Mouse (Mus musculus) hindbrain, embryonic 14.5 days (tissue): Measurements from ENCODE around the gene Cipc. TPM values are rescaled to one million over a fixed set of nuclear protein-coding genes. Genes with fewer than 3 reads are reported as not detected.
A peak's percentile ranks its signal among the peaks of the same experiment; 100 is the strongest.

Experiments
- ATAC-seq: fragments of 200-750 bp; cut with Nextera tagmentation; 2 replicates; pipeline ENCODE4 v1.8.0; 2017; ENCODE audit warnings: moderate number of reproducible peaks, mild to moderate bottlenecking, moderate TSS enrichment, moderate library complexity; ENCODE audit not compliant: low FRiP score
- DNase-seq: peaks from one replicate; pipeline ENCODE4 v3.0.0-alpha.2; 2015; ENCODE audit warnings: low spot score
- H3K27ac ChIP-seq: fragments of 300-500 bp; sonication (generic); 2 replicates; pipeline ENCODE4 v1.5.1; 2014; ENCODE audit warnings: mild to moderate bottlenecking, moderate library complexity
- H3K27me3 ChIP-seq: fragments of 300-500 bp; sonication (generic); 2 replicates; pipeline ENCODE4 v1.6.1; 2014; ENCODE audit warnings: mild to moderate bottlenecking, low read length, mixed read lengths; ENCODE audit not compliant: control insufficient read depth, insufficient read depth
- H3K36me3 ChIP-seq: fragments of 300-500 bp; sonication (generic); replicated peaks from 2 replicates; pipeline ENCODE4 v1.6.1; 2014; ENCODE audit not compliant: control insufficient read depth, insufficient read depth
- H3K4me1 ChIP-seq: fragments of 300-500 bp; sonication (generic); replicated peaks from 2 replicates; pipeline ENCODE4 v1.6.1; 2014; ENCODE audit warnings: antibody characterized with exemption, low read length, mixed read lengths; ENCODE audit not compliant: control insufficient read depth, insufficient read depth
- H3K4me2 ChIP-seq: fragments of 300-500 bp; sonication (generic); replicated peaks from 2 replicates; pipeline ENCODE4 v1.6.1; 2014; ENCODE audit warnings: mild to moderate bottlenecking, moderate library complexity
- H3K4me3 ChIP-seq: fragments of 300-500 bp; sonication (generic); replicated peaks from 2 replicates; pipeline ENCODE4 v1.5.1; 2014; ENCODE audit warnings: mild to moderate bottlenecking, low read length
- H3K9ac ChIP-seq: fragments of 300-500 bp; sonication (generic); 2 replicates; pipeline ENCODE4 v1.6.1; 2014
- H3K9me3 ChIP-seq: fragments of 300-500 bp; sonication (generic); 2 replicates; pipeline ENCODE4 v1.6.1; 2016; ENCODE audit warnings: low read length; ENCODE audit not compliant: control insufficient read depth
- WGBS: fragments of 180-500 bp; shearing (Covaris S2); extraction: QIAGEN DNeasy Blood & Tissue Kit; methylation state at CpG from one replicate; pipeline ENCODE4 v1.1.7; 2014; 5-methylcytosine and 5-hydroxymethylcytosine counted together
- polyA plus RNA-seq: library from polyadenylated mRNA; unstranded; fragments of >200 nt; fragmentation: Nextera tagmentation; extraction: Ambion mirVana; gene quantifications from 2 replicates; pipeline ENCODE4 v1.2.1, GENCODE M21; 2014

Cipc gene
- polyA plus RNA-seq, 1 experiment from 2014 or later = 46.8 TPM

DNA sequence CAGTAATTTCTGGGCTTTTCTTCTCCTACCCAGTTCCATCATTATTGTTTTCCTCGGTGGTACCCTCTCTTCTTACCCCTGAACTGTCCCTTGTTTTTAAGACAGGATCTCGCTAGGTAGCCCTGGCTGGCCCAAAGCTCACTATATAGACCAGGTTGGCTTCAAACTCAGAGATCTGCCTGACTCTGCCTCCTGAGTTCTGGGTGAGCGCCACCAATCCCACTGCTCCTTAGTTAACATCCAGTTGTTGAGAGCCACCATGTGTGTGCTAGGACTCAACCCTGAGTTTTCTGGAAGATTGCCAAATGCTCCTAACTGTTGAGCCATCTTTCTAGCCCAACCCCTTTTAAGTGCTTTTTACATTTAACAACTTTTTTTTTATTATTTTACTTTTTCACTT, 4.1 kb downstream of the Cipc start:
- H3K4me3 ChIP-seq = no peak overlapping the region
- 97% methylated on average over 3 of the region's 3 CpGs for WGBS
- H3K4me2 ChIP-seq = no peak overlapping the region
- no peak for DNase-seq
- H3K27me3 ChIP-seq = no peaks in the 10 kb centered on the region
- H3K9me3 ChIP-seq = no peaks in the 10 kb centered on the region
- peaks cover 29% of the 10 kb centered on the region for H3K4me1 ChIP-seq
- no peak overlapping the region for H3K9ac ChIP-seq
- peaks cover 32% of the 10 kb centered on the region for H3K36me3 ChIP-seq
- ATAC-seq = no peak
- H3K27ac ChIP-seq = no peak overlapping the region

DNA sequence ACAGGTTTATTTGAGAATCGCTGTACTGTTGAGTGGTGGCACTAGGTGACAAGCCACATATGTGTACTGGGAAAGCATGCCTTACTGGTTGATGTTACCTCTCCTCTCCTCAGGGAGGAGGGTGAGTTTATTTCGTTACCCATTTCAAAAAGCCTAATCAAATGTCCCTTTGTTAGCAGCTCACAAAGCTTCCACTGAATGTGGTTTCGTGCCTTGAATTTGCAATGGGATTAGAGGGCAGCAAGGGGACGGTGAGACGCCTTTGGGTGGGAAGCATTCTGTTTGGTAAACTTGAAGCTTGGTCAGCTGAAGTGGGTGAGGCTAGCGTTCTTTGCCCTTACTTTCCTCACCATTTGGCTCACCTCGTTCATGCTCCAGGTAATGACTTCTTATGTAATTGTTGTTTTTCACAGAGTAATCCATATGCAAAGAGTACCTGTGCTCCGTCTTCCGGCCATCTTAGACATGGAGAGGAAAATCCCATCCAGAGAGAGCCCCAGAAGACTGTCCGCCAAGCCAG, 5.5 kb downstream of the Cipc start:
- Histone ChIP-seq H3K27me3 (no peaks in the 10 kb centered on the region), H3K9ac (no peak overlapping the region), H3K4me3 (no peak overlapping the region), H3K4me1 (peaks cover 26% of the 10 kb centered on the region), H3K4me2 (no peak overlapping the region), H3K36me3 (peaks cover 43% of the 10 kb centered on the region), H3K9me3 (no peaks in the 10 kb centered on the region), H3K27ac (0 out of 2 replicates have a peak overlapping the region, but pooled peaks have one; percentile 2)
- WGBS = 70% methylated on average over 10 of the region's 10 CpGs
- no peak for ATAC-seq
- DNase-seq = no peak

GRCm38 (mm10) chr12:86955894-86956293, 9.1 kb downstream of the Cipc start:
- ATAC-seq (no peak), DNase-seq (no peak)
- Histone ChIP-seq H3K9me3 (no peaks in the 10 kb centered on the region), H3K36me3 (peaks cover 77% of the 10 kb centered on the region), H3K9ac (no peak overlapping the region), H3K27ac (no peak overlapping the region), H3K4me1 (no peaks in the 10 kb centered on the region), H3K4me3 (no peak overlapping the region), H3K27me3 (no peaks in the 10 kb centered on the region), H3K4me2 (no peak overlapping the region)
- WGBS = 87% methylated on average over 2 of the region's 2 CpGs

DNA sequence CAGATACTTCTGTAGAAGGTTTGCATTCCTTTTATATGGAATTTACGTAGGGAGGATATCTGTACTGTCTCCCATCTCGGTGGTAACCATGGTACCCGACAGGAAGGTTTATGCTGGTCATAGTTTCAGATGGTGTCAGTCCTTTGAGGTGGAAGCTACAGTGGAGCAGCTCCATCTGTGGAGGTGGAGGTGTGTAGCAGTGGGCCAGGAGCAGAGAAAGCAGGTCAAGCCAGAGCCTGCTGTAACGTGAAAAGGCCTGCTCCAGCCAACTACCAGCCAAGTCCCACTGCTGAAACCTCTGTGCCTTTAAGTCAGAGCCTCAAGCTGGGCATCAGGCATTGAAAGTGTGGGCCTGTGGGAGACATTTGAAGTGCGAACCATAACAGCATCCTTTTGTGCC, 11.7 kb downstream of the Cipc start:
- Histone ChIP-seq H3K27me3 (no peaks in the 10 kb centered on the region), H3K9me3 (no peaks in the 10 kb centered on the region), H3K4me2 (no peak overlapping the region), H3K9ac (no peak overlapping the region), H3K4me1 (no peaks in the 10 kb centered on the region), H3K27ac (no peak overlapping the region), H3K36me3 (peaks cover 94% of the 10 kb centered on the region), H3K4me3 (no peak overlapping the region)
- ATAC-seq (no peak), DNase-seq (no peak)
- WGBS = 95% methylated on average over 5 of the region's 5 CpGs

DNA sequence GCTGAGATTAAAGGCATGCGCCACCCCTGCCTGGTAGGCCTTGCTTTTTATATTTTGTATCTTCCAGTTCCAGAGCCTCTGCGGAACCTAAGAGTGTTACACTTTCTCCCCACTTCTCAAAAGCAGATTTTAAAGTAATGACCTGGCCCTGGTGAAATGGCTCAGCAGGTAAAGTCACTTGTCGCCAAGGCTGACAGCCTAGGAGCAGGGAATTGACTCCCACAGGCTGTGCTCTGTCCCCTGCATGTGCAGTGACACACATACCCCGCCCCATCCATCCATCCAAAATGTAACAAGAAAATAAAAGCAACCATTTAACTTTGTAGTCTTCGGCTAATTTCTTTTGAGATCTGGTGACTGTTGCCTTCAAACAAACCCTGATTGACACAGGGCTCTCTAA, 12.8 kb downstream of the Cipc start:
- ATAC-seq (no peak), DNase-seq (no peak)
- Histone ChIP-seq H3K4me3 (no peak overlapping the region), H3K27me3 (no peaks in the 10 kb centered on the region), H3K9ac (no peak overlapping the region), H3K4me2 (no peak overlapping the region), H3K9me3 (no peaks in the 10 kb centered on the region), H3K4me1 (no peaks in the 10 kb centered on the region), H3K27ac (no peak overlapping the region), H3K36me3 (peaks cover 94% of the 10 kb centered on the region)
- WGBS = 97% methylated on average over 5 of the region's 5 CpGs

DNA sequence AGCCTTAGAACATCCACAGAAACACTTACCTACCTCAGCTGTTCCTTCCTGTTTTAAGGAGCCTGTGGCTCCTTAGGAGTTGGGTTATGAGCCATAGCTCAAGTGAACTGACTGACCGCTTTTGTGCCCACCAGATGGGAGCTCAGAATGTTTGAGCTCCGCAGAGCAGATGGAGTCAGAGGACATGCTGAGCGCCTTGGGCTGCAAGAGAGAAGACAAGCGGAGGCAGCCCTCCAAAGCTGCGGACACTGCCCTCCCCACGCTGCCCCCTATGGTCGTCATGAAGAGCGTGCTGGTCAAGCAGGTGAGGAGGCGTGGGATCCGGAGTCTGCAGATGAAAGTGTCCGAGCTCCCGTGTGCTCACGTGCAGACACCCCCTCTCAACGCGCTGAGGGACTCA, 13.3 kb downstream of the Cipc start:
- no peak overlapping the region for H3K27ac ChIP-seq
- peaks cover 94% of the 10 kb centered on the region for H3K36me3 ChIP-seq
- H3K27me3 ChIP-seq = no peaks in the 10 kb centered on the region
- no peak overlapping the region for H3K4me3 ChIP-seq
- no peak overlapping the region for H3K4me2 ChIP-seq
- no peak for ATAC-seq
- no peaks in the 10 kb centered on the region for H3K9me3 ChIP-seq
- 89% methylated on average over 15 of the region's 15 CpGs for WGBS
- no peaks in the 10 kb centered on the region for H3K4me1 ChIP-seq
- no peak overlapping the region for H3K9ac ChIP-seq
- no peak for DNase-seq

DNA sequence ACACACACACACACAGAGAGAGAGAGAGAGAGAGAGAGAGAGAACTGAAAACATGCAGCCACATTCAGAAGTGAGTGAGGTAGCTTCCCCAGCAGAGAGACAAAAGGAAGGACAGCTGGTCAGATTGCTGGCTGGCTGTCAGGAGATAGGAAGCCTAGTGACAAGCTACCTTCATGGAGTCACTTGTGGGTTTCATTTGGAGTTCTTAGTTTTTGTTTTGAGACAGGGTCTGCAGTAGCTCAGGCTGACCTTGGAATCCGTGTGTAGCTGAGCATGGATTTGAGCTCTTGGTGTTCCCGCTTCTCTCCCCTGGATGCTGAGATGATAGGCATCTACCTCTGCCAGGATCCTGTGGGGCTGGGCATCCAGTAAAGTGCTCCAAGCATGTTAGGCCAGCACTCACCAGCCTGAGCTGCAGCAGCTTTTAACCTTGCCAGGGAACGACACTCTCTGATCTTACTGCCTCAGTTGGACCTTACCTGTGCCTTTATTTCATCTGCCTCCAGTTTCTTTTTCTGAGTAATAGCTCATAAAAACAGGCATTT, 14.0 kb downstream of the Cipc start:
- Histone ChIP-seq H3K4me3 (no peak overlapping the region), H3K27ac (no peak overlapping the region), H3K9ac (no peak overlapping the region), H3K27me3 (no peaks in the 10 kb centered on the region), H3K9me3 (no peaks in the 10 kb centered on the region), H3K36me3 (peaks cover 94% of the 10 kb centered on the region), H3K4me1 (no peaks in the 10 kb centered on the region), H3K4me2 (no peak overlapping the region)
- no peak for DNase-seq
- no peak for ATAC-seq
- whole genome bisulfite sequencing = 92% methylated on average over 3 of the region's 3 CpGs

DNA sequence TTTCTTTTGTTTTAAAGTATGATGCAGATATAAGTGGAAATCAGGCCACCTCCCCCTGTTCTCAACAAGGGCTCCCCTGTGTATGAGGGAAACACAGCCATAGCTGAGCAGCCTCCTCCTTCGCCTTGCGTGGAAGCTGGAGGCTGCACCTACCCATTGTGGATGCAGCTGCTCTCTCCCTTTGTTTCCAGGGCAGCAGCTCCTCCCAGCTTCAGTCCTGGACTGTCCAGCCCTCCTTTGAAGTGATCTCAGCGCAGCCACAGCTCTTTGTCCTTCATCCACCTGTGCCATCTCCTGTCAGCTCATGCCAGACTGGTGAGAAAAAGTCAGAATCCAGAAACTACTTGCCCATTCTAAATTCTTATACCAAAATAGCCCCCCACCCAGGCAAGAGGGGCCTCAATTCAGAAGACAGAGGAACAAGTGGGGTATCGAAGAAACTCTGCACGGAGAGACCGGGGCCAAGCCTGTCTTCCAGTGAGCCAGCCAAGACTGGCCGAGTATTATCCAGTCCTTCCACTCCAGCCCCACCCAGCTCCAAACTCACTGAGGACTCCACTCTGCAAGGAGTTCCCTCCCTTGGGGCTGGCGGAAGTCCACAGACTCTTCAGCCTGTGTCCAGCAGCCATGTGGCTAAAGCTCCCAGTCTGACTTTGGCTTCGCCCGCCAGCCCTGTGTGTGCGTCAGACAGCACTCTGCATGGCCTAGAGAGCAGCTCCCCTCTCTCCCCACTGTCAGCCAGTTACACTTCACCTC, 14.9 kb downstream of the Cipc start:
- Histone ChIP-seq H3K4me2 (no peak overlapping the region), H3K27me3 (no peaks in the 10 kb centered on the region), H3K4me1 (no peaks in the 10 kb centered on the region), H3K9me3 (no peaks in the 10 kb centered on the region), H3K36me3 (peaks cover 86% of the 10 kb centered on the region), H3K27ac (no peak overlapping the region), H3K9ac (no peak overlapping the region), H3K4me3 (no peak overlapping the region)
- no peak for DNase-seq
- no peak for ATAC-seq
- 72% methylated on average over 11 of the region's 11 CpGs for WGBS

DNA sequence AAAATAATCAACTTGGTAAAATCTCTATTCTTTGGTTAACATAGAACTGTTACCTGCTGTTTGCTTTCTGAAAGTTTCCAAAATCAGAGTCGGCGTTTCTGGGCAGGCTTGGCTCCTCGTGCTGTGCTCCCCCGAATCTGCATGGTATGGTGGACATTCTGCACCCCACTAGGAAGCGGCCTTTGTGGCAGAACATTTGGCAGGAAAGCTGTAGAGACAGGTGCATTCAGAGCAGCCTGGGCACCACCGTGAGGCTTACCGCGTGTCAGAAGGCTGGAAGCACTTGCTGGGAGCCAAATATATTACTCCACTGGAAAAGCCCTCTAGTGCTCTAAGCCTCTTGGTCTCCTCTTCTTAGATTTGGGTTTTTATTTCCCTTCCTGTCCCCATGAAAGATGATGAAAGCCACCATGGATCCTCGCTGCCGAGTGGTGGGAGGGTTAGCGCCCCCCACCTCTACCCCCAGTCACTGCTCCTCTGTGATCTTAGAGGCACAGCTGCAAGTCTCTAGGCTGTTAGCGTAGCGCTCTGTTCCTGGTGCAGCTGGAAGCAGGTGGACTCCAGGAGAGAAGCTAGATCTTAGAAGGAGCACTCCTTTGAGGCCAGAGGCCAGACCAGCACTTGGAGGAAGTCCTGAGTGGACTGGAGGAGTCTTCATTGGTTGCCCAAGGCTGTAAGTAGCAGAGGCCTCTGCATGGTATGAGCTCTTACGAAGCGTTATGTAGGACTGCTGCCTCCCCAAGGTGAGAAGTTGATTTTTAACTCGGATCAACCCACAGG, 17.6 kb downstream of the Cipc start:
- H3K36me3 ChIP-seq = peaks cover 62% of the 10 kb centered on the region

More for the DNA sequence above, 17.6 kb downstream of the Cipc start:
- no peak overlapping the region for H3K9ac ChIP-seq
- no peak overlapping the region for H3K4me3 ChIP-seq
- no peaks in the 10 kb centered on the region for H3K4me1 ChIP-seq
- ATAC-seq = no peak
- 90% methylated on average over 16 of the region's 16 CpGs for WGBS
- no peak for DNase-seq
- H3K27ac ChIP-seq = no peak overlapping the region
- no peaks in the 10 kb centered on the region for H3K27me3 ChIP-seq
- no peak overlapping the region for H3K4me2 ChIP-seq
- H3K9me3 ChIP-seq = no peaks in the 10 kb centered on the region
